Mouse (Mus musculus): ENCODE data around the gene Etv4.

DNA sequence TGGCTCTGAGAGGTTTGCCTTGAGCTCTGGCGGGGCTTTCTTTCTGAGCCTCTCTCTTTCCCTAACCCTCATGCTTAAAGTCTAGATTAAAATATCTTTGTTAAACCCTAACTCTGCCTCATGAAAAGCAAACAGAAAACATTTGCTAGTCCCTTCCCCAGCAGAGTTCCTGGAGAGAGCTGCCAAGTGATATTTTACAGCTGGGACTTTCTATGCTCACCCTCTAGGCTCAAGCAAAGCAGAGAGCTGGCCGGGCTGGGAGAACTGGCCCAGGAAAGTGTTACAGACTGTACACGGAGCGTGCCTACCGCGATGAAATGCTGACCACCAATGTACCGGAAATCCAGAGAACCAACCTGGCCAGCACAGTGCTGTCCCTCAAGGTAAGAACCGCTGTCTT, 27.8 kb downstream of the Etv4 start:
- TF ChIP-seq ZC3H11A (IDR thresholded peaks at IDR 0.05; ENCODE audit: borderline replicate concordance, low read depth, low read length), result no peak
- no peak for TF ChIP-seq HCFC1 (IDR thresholded peaks at IDR 0.05; ENCODE audit: borderline replicate concordance, insufficient read depth, low read length)
- TF ChIP-seq CHD2 (IDR thresholded peaks at IDR 0.05; ENCODE audit: low read depth, low read length), result no peak
- TF ChIP-seq ZNF384 (IDR thresholded peaks at IDR 0.05; ENCODE audit: low read depth, low read length), result no peak
- no peak for TF ChIP-seq MAFK (IDR thresholded peaks at IDR 0.05; ENCODE audit: insufficient read depth, low read depth, low read length)
